Mouse (Mus musculus): Measurements from ENCODE around the gene Tpm4.

The Tpm4 gene

DNA sequence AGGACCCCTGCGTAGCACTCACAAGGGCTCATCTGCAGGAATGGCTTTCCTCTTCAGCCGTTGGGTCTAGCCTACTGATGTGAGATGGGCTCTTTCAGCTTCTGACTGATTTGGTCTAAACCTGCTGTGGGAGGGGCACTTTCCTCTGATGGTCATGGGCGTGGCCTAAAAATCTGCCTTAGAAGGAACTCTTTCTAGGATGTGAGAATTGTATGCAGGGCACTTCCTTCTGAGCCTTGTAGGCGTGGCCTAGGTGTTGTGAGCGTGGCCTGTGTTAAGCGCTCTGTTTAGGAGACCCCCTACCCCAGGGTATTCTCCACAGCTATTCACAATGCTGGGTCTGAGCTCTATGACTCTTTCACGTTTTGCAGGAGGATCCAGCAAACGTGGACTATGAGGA lies 63.2 kb downstream of the Tpm4 start:
- DNase-seq = no peak
